Mouse (Mus musculus) heart, embryonic 15.5 days (tissue): ENCODE measurements around the gene Tmem190. TPM values are rescaled to one million over a fixed set of nuclear protein-coding genes. Genes with fewer than 3 reads are reported as not detected.
A peak's percentile ranks its signal among the peaks of the same experiment; 100 is the strongest.
"Not testable (repeated sequence)": the region's sequence is repeated elsewhere in the genome, so short reads cannot be mapped to it uniquely, and the experiment has no call there.

Experiments used
- ATAC-seq: fragments of 200-750 bp; cut with Nextera tagmentation; replicated peaks from 2 replicates; pipeline ENCODE4 v1.8.0; 2017; ENCODE audit warnings: low read depth, moderate TSS enrichment; ENCODE audit not compliant: insufficient number of reproducible peaks, insufficient read depth, low FRiP score
- H3K27ac ChIP-seq: fragments of 300-500 bp; sonication (generic); 2 replicates; pipeline ENCODE4 v1.5.1; 2015; ENCODE audit warnings: mild to moderate bottlenecking, inconsistent platforms
- H3K27me3 ChIP-seq: fragments of 300-500 bp; sonication (generic); 2 replicates; pipeline ENCODE4 v1.6.1; 2015; ENCODE audit warnings: inconsistent platforms
- H3K36me3 ChIP-seq: fragments of 300-500 bp; sonication (generic); 2 replicates; pipeline ENCODE4 v1.6.1; 2015; ENCODE audit warnings: mild to moderate bottlenecking, inconsistent platforms
- H3K4me1 ChIP-seq: fragments of 300-500 bp; sonication (generic); replicated peaks from 2 replicates; pipeline ENCODE4 v1.6.1; 2015; ENCODE audit warnings: inconsistent platforms
- H3K4me2 ChIP-seq: fragments of 300-500 bp; sonication (generic); 2 replicates; pipeline ENCODE4 v1.6.1; 2015; ENCODE audit warnings: inconsistent platforms, mild to moderate bottlenecking, moderate library complexity
- H3K4me3 ChIP-seq: fragments of 300-500 bp; sonication (generic); 2 replicates; pipeline ENCODE4 v1.5.1; 2015; ENCODE audit warnings: mild to moderate bottlenecking, inconsistent platforms
- H3K9ac ChIP-seq: fragments of 300-500 bp; sonication (generic); 2 replicates; pipeline ENCODE4 v1.6.1; 2015; ENCODE audit warnings: mild to moderate bottlenecking, inconsistent platforms
- H3K9me3 ChIP-seq: fragments of 300-500 bp; sonication (generic); replicated peaks from 2 replicates; pipeline ENCODE4 v1.6.1; 2016; ENCODE audit warnings: inconsistent platforms
- WGBS: fragments of 180-500 bp; shearing (Covaris S2); methylation state at CpG from one replicate; pipeline ENCODE4 v1.1.7; 2015; ENCODE audit warnings: mixed read lengths; 5-methylcytosine and 5-hydroxymethylcytosine counted together
- polyA plus RNA-seq: library from polyadenylated mRNA; unstranded; fragments of >200 nt; fragmentation: Nextera tagmentation; extraction: Ambion mirVana; gene quantifications from 2 replicates; pipeline ENCODE4 v1.2.1, GENCODE M21; 2015

Gene Tmem190
- polyA plus RNA-seq, 1 experiment from 2014 or later: not detected

GRCm38 (mm10) chr7:4793674-4794073, 10.9 kb downstream of the Tmem190 start:
- H3K27ac ChIP-seq: peak overlapping the region; percentile 97; the same call in 1 of the 2 replicates
- no peak for ATAC-seq
- H3K4me2 ChIP-seq: peak overlapping the region; percentile 72
- peak overlapping the region; percentile 95 for H3K9ac ChIP-seq
- H3K27me3 ChIP-seq: no peaks in the 10 kb centered on the region
- H3K9me3 ChIP-seq: no peaks in the 10 kb centered on the region
- 32% methylated on average over 4 of the region's 4 CpGs for WGBS
- H3K4me3 ChIP-seq: peak overlapping the region; percentile 95
- H3K4me1 ChIP-seq: peaks cover 19% of the 10 kb centered on the region
- H3K36me3 ChIP-seq: peaks cover 40% of the 10 kb centered on the region

- Histone ChIP-seq H3K27ac (no peak overlapping the region), H3K4me2 (no peak overlapping the region), H3K9ac (no peak overlapping the region), H3K27me3 (no peaks in the 10 kb centered on the region), H3K4me1 (peaks cover 10% of the 10 kb centered on the region), H3K9me3 (no peaks in the 10 kb centered on the region), H3K36me3 (peaks cover 40% of the 10 kb centered on the region), H3K4me3 (peak overlapping the region; percentile 95; the same call in 1 of the 2 replicates)
- WGBS: 75% methylated on average over 3 of the region's 3 CpGs
- ATAC-seq: no peak
Measured at GRCm38 (mm10) chr7:4794631-4795168, 12.0 kb downstream of the Tmem190 start.

GRCm38 (mm10) chr7:4795767-4796433, 13.2 kb downstream of the Tmem190 start:
- H3K4me2 ChIP-seq: no peak overlapping the region
- H3K4me1 ChIP-seq: peaks cover 10% of the 10 kb centered on the region
- H3K9me3 ChIP-seq: no peaks in the 10 kb centered on the region
- no peaks in the 10 kb centered on the region for H3K27me3 ChIP-seq
- no peak overlapping the region for H3K27ac ChIP-seq
- no peak overlapping the region for H3K4me3 ChIP-seq
- ATAC-seq: no peak
- 68% methylated on average over 7 of the region's 7 CpGs for WGBS
- no peak overlapping the region for H3K9ac ChIP-seq
- H3K36me3 ChIP-seq: peaks cover 40% of the 10 kb centered on the region

- H3K4me3 ChIP-seq: no peak overlapping the region
- ATAC-seq: no peak
- H3K4me2 ChIP-seq: no peak overlapping the region
- no peaks in the 10 kb centered on the region for H3K27me3 ChIP-seq
- no peak overlapping the region for H3K27ac ChIP-seq
- peaks cover 31% of the 10 kb centered on the region for H3K36me3 ChIP-seq
- H3K4me1 ChIP-seq: no peaks in the 10 kb centered on the region
- H3K9ac ChIP-seq: no peak overlapping the region
- H3K9me3 ChIP-seq: no peaks in the 10 kb centered on the region
Measured at GRCm38 (mm10) chr7:4802247-4802646, 19.5 kb downstream of the Tmem190 start.

GRCm38 (mm10) chr7:4806716-4807115, 24.0 kb downstream of the Tmem190 start:
- Histone ChIP-seq H3K27ac (no peak overlapping the region), H3K4me3 (no peak overlapping the region), H3K27me3 (no peaks in the 10 kb centered on the region), H3K4me1 (peaks cover 23% of the 10 kb centered on the region), H3K9me3 (no peaks in the 10 kb centered on the region), H3K4me2 (no peak overlapping the region), H3K36me3 (peaks cover 51% of the 10 kb centered on the region), H3K9ac (no peak overlapping the region)
- WGBS: 87% methylated on average over 7 of the region's 7 CpGs
- no peak for ATAC-seq

GRCm38 (mm10) chr7:4811131-4811530, 28.4 kb downstream of the Tmem190 start:
- not testable (repeated sequence) for ATAC-seq, H3K9me3 ChIP-seq, H3K27me3 ChIP-seq
- H3K4me1 ChIP-seq: peaks cover 28% of the 10 kb centered on the region
- peak overlapping the region; percentile 99 for H3K4me3 ChIP-seq
- peak overlapping the region; percentile 100 for H3K9ac ChIP-seq
- peak overlapping the region; percentile 95; the same call in 1 of the 2 replicates for H3K27ac ChIP-seq
- 31% methylated on average over 10 of the region's 10 CpGs for WGBS
- peaks cover 38% of the 10 kb centered on the region for H3K36me3 ChIP-seq
- peak overlapping the region; percentile 78 for H3K4me2 ChIP-seq

GRCm38 (mm10) chr7:4811842-4812302, 29.1 kb downstream of the Tmem190 start:
- WGBS: under 1% methylated on average over 30 of the region's 36 CpGs
- peak overlapping the region; percentile 95 for H3K27ac ChIP-seq
- H3K36me3 ChIP-seq: peaks cover 30% of the 10 kb centered on the region
- no peaks in the 10 kb centered on the region for H3K27me3 ChIP-seq
- ATAC-seq: peak; percentile 27
- H3K4me3 ChIP-seq: peak overlapping the region; percentile 99
- H3K9ac ChIP-seq: peak overlapping the region; percentile 100
- H3K9me3 ChIP-seq: no peaks in the 10 kb centered on the region
- peak overlapping the region; percentile 78 for H3K4me2 ChIP-seq
- peaks cover 28% of the 10 kb centered on the region for H3K4me1 ChIP-seq

- WGBS: under 1% methylated on average over 62 of the region's 62 CpGs
- Histone ChIP-seq H3K4me2 (peak within 1 kb of the TSS; percentile 78), H3K27me3 (no peaks in the 10 kb centered on the region), H3K27ac (peak within 1 kb of the TSS; percentile 95), H3K36me3 (peaks cover 24% of the 10 kb centered on the region), H3K4me1 (peaks cover 28% of the 10 kb centered on the region), H3K9me3 (no peaks in the 10 kb centered on the region), H3K4me3 (peak within 1 kb of the TSS; percentile 99), H3K9ac (peak within 1 kb of the TSS; percentile 100)
- peak; percentile 99 for ATAC-seq
Measured at GRCm38 (mm10) chr7:4812303-4813104, 29.8 kb downstream of the Tmem190 start, which contains the start of gene Ube2s. Gene Ube2s (minus strand): TSS chr7:4812590.

- Histone ChIP-seq H3K4me1 (peaks cover 28% of the 10 kb centered on the region), H3K4me2 (peak overlapping the region; percentile 66), H3K27ac (peak overlapping the region; percentile 80), H3K9ac (peak overlapping the region; percentile 31), H3K27me3 (no peaks in the 10 kb centered on the region), H3K36me3 (peaks cover 20% of the 10 kb centered on the region), H3K4me3 (peak overlapping the region; percentile 99), H3K9me3 (no peaks in the 10 kb centered on the region)
- 24% methylated on average over 8 of the region's 8 CpGs for WGBS
- ATAC-seq: no peak
Measured at GRCm38 (mm10) chr7:4813105-4813791, 30.5 kb downstream of the Tmem190 start.

- Histone ChIP-seq H3K4me3 (no peak overlapping the region), H3K4me2 (no peak overlapping the region), H3K9ac (no peak overlapping the region), H3K4me1 (peaks cover 5% of the 10 kb centered on the region), H3K36me3 (no peaks in the 10 kb centered on the region), H3K9me3 (no peaks in the 10 kb centered on the region), H3K27ac (no peak overlapping the region), H3K27me3 (no peaks in the 10 kb centered on the region)
- ATAC-seq: no peak
Measured at GRCm38 (mm10) chr7:4816559-4816958, 33.8 kb downstream of the Tmem190 start.

- not testable (repeated sequence) for H3K9me3 ChIP-seq, H3K4me2 ChIP-seq, H3K9ac ChIP-seq, H3K4me3 ChIP-seq, H3K27me3 ChIP-seq, H3K36me3 ChIP-seq, H3K27ac ChIP-seq, ATAC-seq
- 89% methylated on average over 7 of the region's 7 CpGs for WGBS
- peaks cover 11% of the 10 kb centered on the region for H3K4me1 ChIP-seq
Measured at GRCm38 (mm10) chr7:4820925-4821324, 38.2 kb downstream of the Tmem190 start.
